Mouse (Mus musculus): ENCODE measurements around the gene Anks1b. TPM values are rescaled to one million over a fixed set of nuclear protein-coding genes. Genes with fewer than 3 reads are reported as not detected.

Gene Anks1b
- polyA plus RNA-seq, 1 experiment = 0.03 TPM

DNA sequence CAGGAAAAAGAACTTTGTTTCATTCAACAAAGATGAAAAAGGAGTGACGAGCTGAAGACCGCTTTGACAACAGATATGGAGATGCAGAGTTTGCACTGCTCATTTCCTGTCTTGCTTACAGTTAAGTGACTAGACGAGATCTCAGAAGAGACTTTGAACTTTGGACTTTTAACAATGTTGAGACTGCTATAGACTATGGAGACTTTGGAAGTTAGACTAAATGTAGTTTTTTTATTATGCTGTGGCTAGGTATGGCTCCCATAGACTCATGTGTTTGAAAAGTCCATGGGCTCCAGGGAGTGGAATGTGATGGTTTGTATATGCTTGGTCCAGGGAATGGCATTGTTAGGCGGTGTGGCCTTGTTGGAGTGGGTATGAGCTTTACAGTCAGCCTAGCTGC is 1108.5 kb downstream of the Anks1b start:
- H3K27ac ChIP-seq (ENCODE audit: insufficient read depth, low read depth, low read length) = 0 out of 2 replicates have a peak overlapping the region, but pooled peaks have one; percentile 1
- no peak overlapping the region for H3K4me3 ChIP-seq (ENCODE audit: low read depth, low read length)
- 59% methylated on average over 4 of the region's 4 CpGs for WGBS
- no peak for TF ChIP-seq CTCF (IDR thresholded peaks at IDR 0.05; ENCODE audit: extremely low read depth, insufficient read length, insufficient replicate concordance, low read depth, low read length)
- no peak for TF ChIP-seq POLR2A (IDR thresholded peaks at IDR 0.05; ENCODE audit: low read depth, low read length)
- H3K4me1 ChIP-seq (ENCODE audit: control insufficient read depth, insufficient read depth, insufficient read length, low read length) = peaks cover 7% of the 10 kb centered on the region; the same call in 1 of the 2 replicates
- H3K36me3 ChIP-seq (ENCODE audit: control insufficient read depth, insufficient read depth, low read length) = peaks cover 6% of the 10 kb centered on the region
- H3K27me3 ChIP-seq (ENCODE audit: control insufficient read depth, insufficient read depth, low read length) = no peaks in the 10 kb centered on the region

DNA sequence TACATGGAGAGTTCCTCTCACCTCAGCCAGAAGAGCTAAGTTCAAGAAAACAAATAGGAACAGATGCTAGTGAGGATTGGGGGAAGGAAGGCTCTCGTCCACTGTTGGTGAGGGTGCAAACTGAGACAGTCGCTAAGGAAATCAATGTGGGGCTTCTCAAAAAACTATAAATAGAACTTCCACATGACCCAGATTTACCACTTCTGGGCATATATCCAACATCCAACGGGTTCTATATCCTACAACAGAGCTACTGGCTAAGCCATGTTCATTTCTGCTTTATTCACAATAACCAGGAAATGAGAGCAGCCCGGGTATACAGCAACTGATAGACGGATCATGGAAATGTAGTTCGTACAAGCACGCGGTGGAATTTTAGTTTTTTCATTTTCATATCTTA is 1109.7 kb downstream of the Anks1b start:
- H3K27ac ChIP-seq (ENCODE audit: insufficient read depth, low read depth, low read length) = no peak overlapping the region
- TF ChIP-seq POLR2A (IDR thresholded peaks at IDR 0.05; ENCODE audit: low read depth, low read length) (no peak), CTCF (IDR thresholded peaks at IDR 0.05; ENCODE audit: extremely low read depth, insufficient read length, insufficient replicate concordance, low read depth, low read length) (no peak)
- H3K4me3 ChIP-seq (ENCODE audit: low read depth, low read length) = no peak overlapping the region
- WGBS = 62% methylated on average over 8 of the region's 8 CpGs
- peaks cover 7% of the 10 kb centered on the region for H3K36me3 ChIP-seq (ENCODE audit: control insufficient read depth, insufficient read depth, low read length)
- H3K27me3 ChIP-seq (ENCODE audit: control insufficient read depth, insufficient read depth, low read length) = no peaks in the 10 kb centered on the region
- H3K4me1 ChIP-seq (ENCODE audit: control insufficient read depth, insufficient read depth, insufficient read length, low read length) = peaks cover 7% of the 10 kb centered on the region; the same call in 1 of the 2 replicates

DNA sequence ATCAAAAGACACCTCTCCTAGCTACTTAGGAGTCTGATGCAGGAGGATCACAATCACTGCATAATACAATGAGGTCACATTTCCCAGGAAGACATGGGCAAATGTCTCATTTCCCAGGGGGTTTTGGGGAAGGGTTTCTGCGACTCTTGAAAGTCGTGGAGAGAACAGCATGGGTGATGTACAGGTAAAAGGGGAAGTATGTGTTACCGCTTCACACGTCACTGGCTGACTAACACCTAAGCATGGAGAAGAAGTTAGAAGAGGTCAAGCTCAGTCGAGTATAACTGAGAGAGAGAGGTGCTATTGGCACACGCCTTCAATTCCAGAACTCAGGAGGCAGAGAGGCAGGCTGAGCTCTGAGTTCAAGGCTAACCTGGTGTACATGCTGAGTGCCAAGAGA is 1117.0 kb downstream of the Anks1b start:
- no peak overlapping the region for H3K27ac ChIP-seq (ENCODE audit: insufficient read depth, low read depth, low read length)

DNA sequence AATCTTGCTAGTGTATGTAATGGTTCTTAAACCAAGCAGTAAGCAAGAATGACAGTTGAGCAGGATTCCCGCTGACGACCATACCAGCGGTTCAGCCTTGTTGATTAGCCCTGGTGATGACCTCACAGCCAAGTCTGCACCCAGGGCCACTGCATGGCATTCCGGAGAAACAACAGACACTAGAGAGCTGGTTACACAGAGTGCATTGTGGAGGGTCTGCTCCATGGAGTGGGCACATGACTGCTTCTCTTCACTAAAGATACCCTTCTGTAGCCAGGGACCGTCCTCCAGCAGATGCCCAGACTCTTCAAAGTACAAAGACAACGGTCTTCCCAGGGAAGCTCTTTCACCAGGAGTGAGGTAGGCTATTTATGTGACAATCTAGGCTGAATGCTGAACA is 1118.9 kb downstream of the Anks1b start:
- H3K36me3 ChIP-seq (ENCODE audit: control insufficient read depth, insufficient read depth, low read length) = peaks cover 62% of the 10 kb centered on the region
- H3K4me3 ChIP-seq (ENCODE audit: low read depth, low read length) = no peak overlapping the region
- no peaks in the 10 kb centered on the region for H3K4me1 ChIP-seq (ENCODE audit: control insufficient read depth, insufficient read depth, insufficient read length, low read length)
- no peaks in the 10 kb centered on the region for H3K27me3 ChIP-seq (ENCODE audit: control insufficient read depth, insufficient read depth, low read length)
- H3K27ac ChIP-seq (ENCODE audit: insufficient read depth, low read depth, low read length) = no peak overlapping the region
- TF ChIP-seq POLR2A (IDR thresholded peaks at IDR 0.05; ENCODE audit: low read depth, low read length) (no peak), CTCF (IDR thresholded peaks at IDR 0.05; ENCODE audit: extremely low read depth, insufficient read length, insufficient replicate concordance, low read depth, low read length) (no peak)
- whole genome bisulfite sequencing = 95% methylated on average over 6 of the region's 6 CpGs

More for the DNA sequence above, 1117.0 kb downstream of the Anks1b start:
- H3K27me3 ChIP-seq (ENCODE audit: control insufficient read depth, insufficient read depth, low read length) = no peaks in the 10 kb centered on the region
- H3K36me3 ChIP-seq (ENCODE audit: control insufficient read depth, insufficient read depth, low read length) = peaks cover 48% of the 10 kb centered on the region
- H3K4me1 ChIP-seq (ENCODE audit: control insufficient read depth, insufficient read depth, insufficient read length, low read length) = no peaks in the 10 kb centered on the region
- TF ChIP-seq POLR2A (IDR thresholded peaks at IDR 0.05; ENCODE audit: low read depth, low read length) = no peak
- no peak for TF ChIP-seq CTCF (IDR thresholded peaks at IDR 0.05; ENCODE audit: extremely low read depth, insufficient read length, insufficient replicate concordance, low read depth, low read length)
- 89% methylated on average over 6 of the region's 6 CpGs for WGBS
- H3K4me3 ChIP-seq (ENCODE audit: low read depth, low read length) = no peak overlapping the region

DNA sequence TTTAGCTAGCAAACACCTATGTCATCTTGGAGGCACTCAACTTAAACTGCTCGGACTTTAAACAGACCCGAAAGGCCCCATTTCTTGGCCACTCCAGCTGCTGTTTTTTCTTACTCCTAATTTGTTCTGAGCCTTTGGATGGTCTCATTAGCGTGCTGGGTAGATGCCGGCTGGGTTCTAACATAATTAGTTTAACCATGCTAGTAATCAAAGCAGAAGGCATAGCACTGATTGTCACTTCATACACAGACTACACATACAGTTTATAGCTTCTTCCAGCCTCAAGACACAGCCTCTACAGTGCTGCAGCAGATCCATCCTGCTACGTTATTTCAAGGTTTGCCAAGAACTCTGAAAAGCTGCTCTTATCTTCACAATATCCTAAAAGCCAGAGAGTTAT is 1120.6 kb downstream of the Anks1b start:
- WGBS = 95% methylated on average over 5 of the region's 5 CpGs
- no peaks in the 10 kb centered on the region for H3K4me1 ChIP-seq (ENCODE audit: control insufficient read depth, insufficient read depth, insufficient read length, low read length)
- H3K36me3 ChIP-seq (ENCODE audit: control insufficient read depth, insufficient read depth, low read length) = peaks cover 64% of the 10 kb centered on the region
- TF ChIP-seq POLR2A (IDR thresholded peaks at IDR 0.05; ENCODE audit: low read depth, low read length) (no peak), CTCF (IDR thresholded peaks at IDR 0.05; ENCODE audit: extremely low read depth, insufficient read length, insufficient replicate concordance, low read depth, low read length) (no peak)
- H3K27me3 ChIP-seq (ENCODE audit: control insufficient read depth, insufficient read depth, low read length) = no peaks in the 10 kb centered on the region
- H3K4me3 ChIP-seq (ENCODE audit: low read depth, low read length) = no peak overlapping the region
- H3K27ac ChIP-seq (ENCODE audit: insufficient read depth, low read depth, low read length) = no peak overlapping the region

DNA sequence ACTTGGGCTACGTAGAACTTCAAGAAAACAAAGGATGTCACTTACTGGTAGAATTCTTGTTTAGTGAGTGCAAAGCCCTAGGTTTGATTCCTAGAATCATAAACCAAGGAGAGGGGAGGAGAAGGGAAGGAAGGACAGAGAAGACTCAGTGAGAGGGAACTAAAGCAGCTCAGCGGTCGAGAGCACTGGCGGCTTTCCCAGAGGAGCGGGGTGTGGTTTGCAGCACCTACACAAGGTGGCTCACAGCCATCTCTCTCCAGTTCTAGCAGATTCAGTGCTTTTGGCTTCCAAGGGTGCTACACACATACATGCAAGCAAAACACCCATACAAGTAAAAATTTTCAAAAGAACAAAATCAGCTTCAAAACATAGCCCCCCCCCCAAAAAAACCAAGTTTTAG is 1126.6 kb downstream of the Anks1b start:
- TF ChIP-seq POLR2A (IDR thresholded peaks at IDR 0.05; ENCODE audit: low read depth, low read length) = no peak
- no peak for TF ChIP-seq CTCF (IDR thresholded peaks at IDR 0.05; ENCODE audit: extremely low read depth, insufficient read length, insufficient replicate concordance, low read depth, low read length)
- Histone ChIP-seq H3K4me1 (ENCODE audit: control insufficient read depth, insufficient read depth, insufficient read length, low read length) (no peaks in the 10 kb centered on the region), H3K36me3 (ENCODE audit: control insufficient read depth, insufficient read depth, low read length) (peaks cover 51% of the 10 kb centered on the region), H3K27me3 (ENCODE audit: control insufficient read depth, insufficient read depth, low read length) (no peaks in the 10 kb centered on the region), H3K4me3 (ENCODE audit: low read depth, low read length) (no peak overlapping the region), H3K27ac (ENCODE audit: insufficient read depth, low read depth, low read length) (no peak overlapping the region)
- 49% methylated on average over 5 of the region's 5 CpGs for WGBS

DNA sequence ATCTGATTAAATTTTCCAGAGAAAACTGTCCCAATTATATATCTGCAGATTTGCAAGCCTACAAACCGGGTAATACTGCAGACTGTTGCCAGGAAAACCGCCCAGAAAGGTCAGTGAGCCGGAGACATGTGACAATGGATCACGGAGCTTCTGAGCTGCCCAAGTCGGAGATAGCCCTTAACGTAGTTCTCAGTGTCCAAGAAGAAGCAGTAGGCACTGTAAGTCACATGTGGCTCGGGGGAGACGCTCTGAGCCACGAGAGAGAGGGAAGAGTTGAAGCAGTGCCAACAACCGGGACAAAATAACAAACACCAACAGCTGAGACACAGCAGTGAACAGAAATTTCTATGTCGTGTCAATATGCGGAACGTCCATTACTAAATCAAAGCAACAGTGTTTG is 1128.1 kb downstream of the Anks1b start:
- no peak overlapping the region for H3K4me3 ChIP-seq (ENCODE audit: low read depth, low read length)
- H3K36me3 ChIP-seq (ENCODE audit: control insufficient read depth, insufficient read depth, low read length) = peaks cover 49% of the 10 kb centered on the region
- TF ChIP-seq CTCF (IDR thresholded peaks at IDR 0.05; ENCODE audit: extremely low read depth, insufficient read length, insufficient replicate concordance, low read depth, low read length) (no peak), POLR2A (IDR thresholded peaks at IDR 0.05; ENCODE audit: low read depth, low read length) (no peak)
- no peaks in the 10 kb centered on the region for H3K4me1 ChIP-seq (ENCODE audit: control insufficient read depth, insufficient read depth, insufficient read length, low read length)
- H3K27me3 ChIP-seq (ENCODE audit: control insufficient read depth, insufficient read depth, low read length) = no peaks in the 10 kb centered on the region
- no peak overlapping the region for H3K27ac ChIP-seq (ENCODE audit: insufficient read depth, low read depth, low read length)
- 84% methylated on average over 13 of the region's 13 CpGs for WGBS

Data from small intestine, adult 2 months (tissue).